Comparison of ENCODE assay signal across 12 mouse cellular contexts in the genomic region with DNA sequence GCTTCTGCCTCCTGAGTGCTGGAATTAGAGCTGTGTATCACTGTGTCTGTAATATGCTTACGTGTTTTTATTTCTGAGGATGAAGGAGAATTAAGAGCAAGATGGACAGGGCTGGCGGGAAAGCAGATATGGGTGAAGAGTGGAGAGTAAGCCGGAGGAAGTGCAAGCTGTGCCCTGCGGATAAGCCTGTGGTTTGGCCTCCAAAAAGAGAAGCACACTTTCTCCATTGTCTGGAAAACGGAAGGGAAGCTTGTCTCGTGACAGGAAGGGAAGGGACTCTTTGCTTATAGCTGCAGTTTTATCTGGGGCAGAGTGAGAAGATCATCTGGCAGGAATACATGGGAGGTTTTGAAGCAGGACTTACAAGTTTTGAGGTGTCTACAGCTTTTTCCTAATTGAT. TPM values are rescaled to one million over a fixed set of nuclear protein-coding genes. Genes with fewer than 3 reads are reported as not detected.
DNase-seq lines count a peak whose midpoint lies in the region; ATAC-seq and TF ChIP-seq lines count a peak whose summit lies in the region.
"Had no signal": no experiment of that assay in that cellular context is flagged by ENCODE, and none has a peak within 500 bp of the region (broad histone marks: within the 10 kb centered on the region; RNA-seq: fewer than 3 reads in every experiment).

No protein-coding gene starts in this region.

- 59% methylated on average over 6 of the region's 6 CpGs for WGBS in heart, embryonic 16.5 days
- 52% methylated on average over 6 of the region's 6 CpGs for WGBS in lung, postnatal 0 days
- WGBS in hindbrain, embryonic 13.5 days, result 81% methylated on average over 6 of the region's 6 CpGs

- in situ Hi-C loops in ES-E14 (cut with MboI; ENCODE audit: low sequenced_read_pairs in 2 of 2, unreplicated experiment in 2 of 2), result no loop called here

- no peaks in the 10 kb centered on the region; the same call in 1 of the 2 replicates for H3K36me3 ChIP-seq in ES-E14 (ENCODE audit: control insufficient read depth, insufficient read depth, low read length, poor library complexity, severe bottlenecking)
- 0 out of 2 replicates have a peak, but pooled peaks cover 2% of the 10 kb centered on the region for H3K36me3 ChIP-seq in heart, embryonic 16.5 days (ENCODE audit: control insufficient read depth, insufficient read depth)
- no peaks in the 10 kb centered on the region for H3K36me3 ChIP-seq in lung, postnatal 0 days (ENCODE audit: insufficient read depth, low read length)
- H3K36me3 ChIP-seq in hindbrain, embryonic 13.5 days, result no peaks in the 10 kb centered on the region

- peaks cover 8 to 17% of the 10 kb centered on the region in 2 experiments for H3K4me1 ChIP-seq in ES-E14 (ENCODE audit: control insufficient read depth in 2 of 2, insufficient read depth in 2 of 2, low read length in 2 of 2, poor library complexity in 1 of 2)
- H3K4me1 ChIP-seq in heart, embryonic 16.5 days (ENCODE audit: control insufficient read depth, insufficient read depth, low read length), result peaks cover 5% of the 10 kb centered on the region
- H3K4me1 ChIP-seq in lung, postnatal 0 days (ENCODE audit: insufficient read depth, low read depth, low read length), result 0 out of 2 replicates have a peak, but pooled peaks cover 2% of the 10 kb centered on the region
- H3K4me1 ChIP-seq in hindbrain, embryonic 13.5 days (replicated peaks), result peaks cover 18% of the 10 kb centered on the region

- TF ChIP-seq CTCF in lung, postnatal 0 days (IDR thresholded peaks at IDR 0.05), result no peak

- TF ChIP-seq EP300 in lung, postnatal 0 days (IDR thresholded peaks at IDR 0.05), result 0 out of 2 replicates have a peak, but pooled peaks have one; percentile 32

- DNase-seq in adrenal gland, postnatal 14 days, result peak; percentile 7
- DNase-seq in adrenal gland, adult 18-20 months (ENCODE audit: low spot score in 2 of 2), result no peak
- DNase-seq in ES-E14 (ENCODE audit: low read depth, low spot score), result no peak
- peak; percentile 58 for DNase-seq in lung, postnatal 0 days (ENCODE audit: low spot score)
- no peak for DNase-seq in left cerebral cortex, postnatal 4 days
- no peak for DNase-seq in right cerebral cortex, adult 2 months (ENCODE audit: low spot score in 2 of 2)
- DNase-seq: cerebellum, adult 9-10 months; kidney, adult 9 months had no signal

- intact Hi-C loops in left cerebral cortex, postnatal 4 days (cut with DNase I), result loop anchor here (5.0 kb wide), 1 partner anchor 57 kb away; a partner anchor contains a TSS

- H3K9ac ChIP-seq in ES-E14 (ENCODE audit: insufficient read depth, low read depth, low read length, poor library complexity, severe bottlenecking), result peak overlapping the region; percentile 57
- no peak overlapping the region for H3K9ac ChIP-seq in heart, embryonic 16.5 days (ENCODE audit: low read length)
- H3K9ac ChIP-seq in lung, postnatal 0 days (replicated peaks; ENCODE audit: low read depth), result no peak overlapping the region
- no peak overlapping the region for H3K9ac ChIP-seq in hindbrain, embryonic 13.5 days
- H3K9ac ChIP-seq: midbrain, embryonic 12.5 days had no signal

- no peaks in the 10 kb centered on the region for H3K27me3 ChIP-seq in heart, embryonic 16.5 days (ENCODE audit: control insufficient read depth, insufficient read depth, low read length)
- no peaks in the 10 kb centered on the region for H3K27me3 ChIP-seq in lung, postnatal 0 days (replicated peaks; ENCODE audit: insufficient read depth, low read length)
- H3K27me3 ChIP-seq in hindbrain, embryonic 13.5 days, result no peaks in the 10 kb centered on the region
- H3K27me3 ChIP-seq: midbrain, embryonic 12.5 days had no signal

- no peaks in the 10 kb centered on the region for H3K9me3 ChIP-seq in ES-E14 (ENCODE audit: control insufficient read depth, insufficient read depth, low read depth, low read length)
- no peaks in the 10 kb centered on the region for H3K9me3 ChIP-seq in heart, embryonic 16.5 days (replicated peaks; ENCODE audit: control insufficient read depth, low read length)
- no peaks in the 10 kb centered on the region for H3K9me3 ChIP-seq in lung, postnatal 0 days (ENCODE audit: low read length)
- no peaks in the 10 kb centered on the region for H3K9me3 ChIP-seq in hindbrain, embryonic 13.5 days
- H3K9me3 ChIP-seq: midbrain, embryonic 12.5 days had no signal

- no peak; the same call in 1 of the 2 replicates for ATAC-seq in heart, embryonic 16.5 days (replicated peaks; ENCODE audit: extremely low read depth, insufficient read depth, low FRiP score)
- ATAC-seq in lung, postnatal 0 days, result peak; percentile 33
- ATAC-seq in hindbrain, embryonic 13.5 days (ENCODE audit: low FRiP score), result no peak

- H3K27ac ChIP-seq in ES-E14 (ENCODE audit: insufficient read depth, low read depth, low read length, poor library complexity, severe bottlenecking), result no peak overlapping the region
- H3K27ac ChIP-seq in heart, embryonic 16.5 days (ENCODE audit: low read length), result 0 out of 2 replicates have a peak overlapping the region, but pooled peaks have one; percentile 21
- H3K27ac ChIP-seq in lung, postnatal 0 days (ENCODE audit: low read length), result no peak overlapping the region; the same call in 1 of the 2 replicates
- H3K27ac ChIP-seq in hindbrain, embryonic 13.5 days, result no peak overlapping the region
- H3K27ac ChIP-seq: left cerebral cortex, adult 2 months; midbrain, embryonic 12.5 days had no signal

- no peak overlapping the region for H3K4me2 ChIP-seq in heart, embryonic 16.5 days (ENCODE audit: low read depth, low read length)
- H3K4me2 ChIP-seq in lung, postnatal 0 days (replicated peaks; ENCODE audit: low read depth, low read length), result no peak overlapping the region
- H3K4me2 ChIP-seq in hindbrain, embryonic 13.5 days, result no peak overlapping the region
- H3K4me2 ChIP-seq: midbrain, embryonic 12.5 days had no signal

- no peak overlapping the region for H3K4me3 ChIP-seq in ES-E14 (ENCODE audit: insufficient read depth in 1 of 2, low read depth in 1 of 2, low read length in 2 of 2, poor library complexity in 1 of 2, severe bottlenecking in 1 of 2)
- no peak overlapping the region for H3K4me3 ChIP-seq in heart, embryonic 16.5 days (ENCODE audit: low read length)
- H3K4me3 ChIP-seq in lung, postnatal 0 days (ENCODE audit: low read depth, low read length), result no peak overlapping the region
- H3K4me3 ChIP-seq in hindbrain, embryonic 13.5 days, result no peak overlapping the region
- H3K4me3 ChIP-seq: left cerebral cortex, adult 2 months; midbrain, embryonic 12.5 days had no signal

TF ChIP-seq in ES-E14, 5 proteins besides CTCF, POLR2A, EP300 and RAD21:
- TF ChIP-seq ZC3H11A (IDR thresholded peaks at IDR 0.05; ENCODE audit: borderline replicate concordance, low read depth, low read length) (no peak), MAFK (IDR thresholded peaks at IDR 0.05; ENCODE audit: insufficient read depth, low read depth, low read length) (no peak), ZNF384 (IDR thresholded peaks at IDR 0.05; ENCODE audit: low read depth, low read length) (no peak), CHD2 (IDR thresholded peaks at IDR 0.05; ENCODE audit: low read depth, low read length) (no peak), HCFC1 (IDR thresholded peaks at IDR 0.05; ENCODE audit: borderline replicate concordance, insufficient read depth, low read length) (no peak)

RNA-seq across cellular contexts. Expression of a gene that starts 51.0 kb away (rescaled TPM):
- total RNA-seq in adrenal gland, postnatal 14 days (2021), result not detected in 2 replicates
- not detected for total RNA-seq in adrenal gland, adult 18-20 months (2021)
- 0.05 TPM in 1 of 2 replicates, not detected in the other for total RNA-seq in ES-E14 (2012; rRNA removed)
- 7.5 and 13.7 TPM in 2 replicates for polyA plus RNA-seq in heart, embryonic 16.5 days (2015; fragmentation: Nextera tagmentation; extraction: Ambion mirVana)
- polyA plus RNA-seq in lung, postnatal 0 days (2015; fragmentation: Nextera tagmentation; extraction: Ambion mirVana), result 0.10 TPM in 2 replicates
- total RNA-seq in left cerebral cortex, postnatal 4 days (2021), result not detected
- polyA plus RNA-seq in hindbrain, embryonic 13.5 days (2015; fragmentation: Nextera tagmentation; extraction: Ambion mirVana), result 0.08 TPM in 1 of 2 replicates, not detected in the other
- total RNA-seq: left cerebral cortex, adult 2 months had no signal
- polyA plus RNA-seq: midbrain, embryonic 12.5 days had no signal

RNA-seq across cellular contexts. Expression of a gene that starts 58.2 kb away (rescaled TPM):
- 7.3 and 9.5 TPM in 2 replicates for total RNA-seq in adrenal gland, postnatal 14 days (2021)
- 1 to 10 TPM; 4.1 to 5.1 TPM for total RNA-seq in adrenal gland, adult 18-20 months (2021)
- total RNA-seq in ES-E14 (2012; rRNA removed), result 16.0 and 19.8 TPM in 2 replicates
- polyA plus RNA-seq in heart, embryonic 16.5 days (2015; fragmentation: Nextera tagmentation; extraction: Ambion mirVana), result 7.0 and 8.0 TPM in 2 replicates
- 12.0 and 13.2 TPM in 2 replicates for polyA plus RNA-seq in lung, postnatal 0 days (2015; fragmentation: Nextera tagmentation; extraction: Ambion mirVana)
- 10 to 100 TPM; 32.0 to 38.0 TPM for total RNA-seq in left cerebral cortex, postnatal 4 days (2021)
- 14.2 and 14.8 TPM in 2 replicates for polyA plus RNA-seq in hindbrain, embryonic 13.5 days (2015; fragmentation: Nextera tagmentation; extraction: Ambion mirVana)

Comparison
In these comparisons a context has a peak if more than half of its experiments do, and no peak if none do; other contexts are left out.
1. DNase-seq: peak in adrenal gland, postnatal 14 days (single experiment) and lung, postnatal 0 days (single experiment); none in adrenal gland, adult 18-20 months (0 of 2), ES-E14 (single experiment), left cerebral cortex, postnatal 4 days (single experiment) and right cerebral cortex, adult 2 months (0 of 2).